ENCODE assay signal across 25 mouse cellular contexts in the genomic region with DNA sequence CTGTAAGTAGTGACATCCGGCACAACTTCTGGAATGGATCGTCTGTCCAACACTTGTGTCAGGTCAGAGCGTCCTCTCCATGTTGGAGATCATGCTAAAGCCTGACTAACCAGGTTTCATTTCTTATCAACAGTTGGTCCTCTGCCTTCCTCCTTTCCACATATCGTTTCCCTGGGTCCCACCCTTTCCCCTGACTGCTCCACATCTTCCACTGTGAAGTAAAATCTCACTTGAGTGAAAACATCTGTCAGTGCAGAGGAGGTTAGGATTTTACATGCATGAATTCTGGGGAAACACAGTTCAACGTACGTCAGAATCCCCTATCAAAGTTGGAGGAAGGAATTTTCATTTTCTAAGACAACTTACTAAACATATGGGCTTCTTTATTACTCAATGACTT. TPM values are rescaled to one million over a fixed set of nuclear protein-coding genes. Genes with fewer than 3 reads are reported as not detected.
DNase-seq lines count a peak whose midpoint lies in the region; ATAC-seq and TF ChIP-seq lines count a peak whose summit lies in the region.
"Had no signal": no experiment of that assay in that cellular context is flagged by ENCODE, and none has a peak within 500 bp of the region (broad histone marks: within the 10 kb centered on the region; RNA-seq: fewer than 3 reads in every experiment).

No protein-coding gene starts in this region.

- TF ChIP-seq CTCF in heart, adult 2 months (IDR thresholded peaks at IDR 0.05) = no peak
- no peak for TF ChIP-seq CTCF in kidney, postnatal 0 days (IDR thresholded peaks at IDR 0.05; ENCODE audit: low read depth)

- DNase-seq in heart, adult 2 months = no peak
- DNase-seq in heart, embryonic 10.5 days (ENCODE audit: low spot score) = no peak
- peak; percentile 58 for DNase-seq in kidney, postnatal 0 days (ENCODE audit: low spot score)
- DNase-seq in kidney, adult 8-10 months = no peak
- DNase-seq in limb, embryonic 14.5 days (ENCODE audit: low spot score) = peak; percentile 46
- DNase-seq in spleen, postnatal 10 days (ENCODE audit: low spot score in 2 of 2) = no peak
- DNase-seq in cerebellum, adult 9-11 months = no peak
- DNase-seq: adrenal gland, postnatal 10 days; cerebellum, adult 11 months; cerebellum, postnatal 14 days; embryo, embryonic 11 days; gastrocnemius, postnatal 14 days; kidney, adult 18-20 months; kidney, postnatal 4 days; thymus, adult 18-20 months; thymus, postnatal 4 days had no signal

- intact Hi-C loops in heart, adult 2 months (cut with DNase I) = loop anchor here (2.0 kb wide), 1 partner anchor 44 kb away; no protein-coding TSS in a partner anchor

- no peak overlapping the region for H3K9ac ChIP-seq in heart, adult 2 months (ENCODE audit: low read depth, low read length)
- H3K9ac ChIP-seq in kidney, postnatal 0 days (ENCODE audit: low read depth, low read length) = no peak overlapping the region
- no peak overlapping the region for H3K9ac ChIP-seq in embryonic facial prominence, embryonic 15.5 days
- H3K9ac ChIP-seq in limb, embryonic 14.5 days (ENCODE audit: low read depth, low read length, severe bottlenecking) = no peak overlapping the region
- H3K9ac ChIP-seq: hindbrain, embryonic 15.5 days; liver, embryonic 15.5 days; midbrain, embryonic 12.5 days had no signal

- H3K4me1 ChIP-seq in heart, adult 2 months (ENCODE audit: control insufficient read depth, insufficient read depth, low read length) = peaks cover 14% of the 10 kb centered on the region
- H3K4me1 ChIP-seq in heart, embryonic 10.5 days = peaks cover 40% of the 10 kb centered on the region
- no peaks in the 10 kb centered on the region for H3K4me1 ChIP-seq in kidney, postnatal 0 days (replicated peaks; ENCODE audit: insufficient read depth, low read length)
- H3K4me1 ChIP-seq in embryonic facial prominence, embryonic 15.5 days = peaks cover 25% of the 10 kb centered on the region; the same call in 1 of the 2 replicates
- H3K4me1 ChIP-seq in limb, embryonic 14.5 days (ENCODE audit: control insufficient read depth, insufficient read depth, low read length) = peaks cover 27% of the 10 kb centered on the region
- H3K4me1 ChIP-seq: hindbrain, embryonic 15.5 days; liver, embryonic 15.5 days; midbrain, embryonic 12.5 days had no signal

- no peak overlapping the region for H3K4me3 ChIP-seq in heart, adult 2 months
- H3K4me3 ChIP-seq in heart, embryonic 10.5 days = no peak overlapping the region
- H3K4me3 ChIP-seq in kidney, postnatal 0 days (replicated peaks; ENCODE audit: low read depth, low read length) = no peak overlapping the region
- no peak overlapping the region for H3K4me3 ChIP-seq in embryonic facial prominence, embryonic 15.5 days (replicated peaks)
- no peak overlapping the region for H3K4me3 ChIP-seq in limb, embryonic 14.5 days (replicated peaks; ENCODE audit: low read length)
- H3K4me3 ChIP-seq: hindbrain, embryonic 15.5 days; liver, embryonic 15.5 days; midbrain, embryonic 12.5 days had no signal

- 26% methylated on average over 6 of the region's 6 CpGs for WGBS in heart, adult 2 months
- 54% methylated on average over 6 of the region's 6 CpGs for WGBS in heart, embryonic 10.5 days
- WGBS in kidney, postnatal 0 days = 49% methylated on average over 6 of the region's 6 CpGs
- 33% methylated on average over 6 of the region's 6 CpGs for WGBS in embryonic facial prominence, embryonic 15.5 days
- WGBS in limb, embryonic 14.5 days = 48% methylated on average over 6 of the region's 6 CpGs

- no peak for TF ChIP-seq POLR2A in heart, adult 2 months (IDR thresholded peaks at IDR 0.05; ENCODE audit: insufficient read depth, low read depth, low read length)
- no peak for TF ChIP-seq POLR2A in limb, embryonic 14.5 days (IDR thresholded peaks at IDR 0.05; ENCODE audit: borderline replicate concordance, extremely low read depth, insufficient read depth, insufficient read length)

- H3K9me3 ChIP-seq in heart, embryonic 10.5 days = no peaks in the 10 kb centered on the region
- no peaks in the 10 kb centered on the region for H3K9me3 ChIP-seq in kidney, postnatal 0 days (replicated peaks; ENCODE audit: low read length)
- no peaks in the 10 kb centered on the region for H3K9me3 ChIP-seq in embryonic facial prominence, embryonic 15.5 days (replicated peaks)
- no peaks in the 10 kb centered on the region for H3K9me3 ChIP-seq in limb, embryonic 14.5 days (ENCODE audit: control insufficient read depth, low read length)
- H3K9me3 ChIP-seq: hindbrain, embryonic 15.5 days; liver, embryonic 15.5 days; midbrain, embryonic 12.5 days had no signal

- no peak overlapping the region for H3K4me2 ChIP-seq in kidney, postnatal 0 days (ENCODE audit: low read length)
- no peak overlapping the region for H3K4me2 ChIP-seq in embryonic facial prominence, embryonic 15.5 days (replicated peaks)
- no peak overlapping the region for H3K4me2 ChIP-seq in limb, embryonic 14.5 days (replicated peaks; ENCODE audit: low read depth, low read length, severe bottlenecking)
- H3K4me2 ChIP-seq: hindbrain, embryonic 15.5 days; liver, embryonic 15.5 days; midbrain, embryonic 12.5 days had no signal

- no peak for TF ChIP-seq EP300 in heart, adult 2 months (IDR thresholded peaks at IDR 0.05; ENCODE audit: insufficient read depth, low read depth, low read length)

- H3K27me3 ChIP-seq in heart, adult 2 months (ENCODE audit: control insufficient read depth, insufficient read depth, low read length) = no peaks in the 10 kb centered on the region
- no peaks in the 10 kb centered on the region for H3K27me3 ChIP-seq in heart, embryonic 10.5 days (ENCODE audit: insufficient read depth, poor library complexity, severe bottlenecking)
- H3K27me3 ChIP-seq in kidney, postnatal 0 days (ENCODE audit: insufficient read depth, low read length) = no peaks in the 10 kb centered on the region
- H3K27me3 ChIP-seq in embryonic facial prominence, embryonic 15.5 days = no peaks in the 10 kb centered on the region
- H3K27me3 ChIP-seq in limb, embryonic 14.5 days (ENCODE audit: control insufficient read depth, insufficient read depth, low read length) = no peaks in the 10 kb centered on the region
- H3K27me3 ChIP-seq: hindbrain, embryonic 15.5 days; liver, embryonic 15.5 days; midbrain, embryonic 12.5 days had no signal

- H3K79me2 ChIP-seq in heart, adult 2 months (replicated peaks; ENCODE audit: control insufficient read depth, insufficient read depth, low read length) = no peaks in the 10 kb centered on the region

- H3K27ac ChIP-seq in heart, adult 2 months = peak overlapping the region; percentile 2; the same call in 1 of the 2 replicates
- no peak overlapping the region for H3K27ac ChIP-seq in heart, embryonic 10.5 days
- H3K27ac ChIP-seq in kidney, postnatal 0 days = no peak overlapping the region
- 0 out of 2 replicates have a peak overlapping the region, but pooled peaks have one; percentile 12 for H3K27ac ChIP-seq in embryonic facial prominence, embryonic 15.5 days (replicated peaks)
- H3K27ac ChIP-seq in limb, embryonic 14.5 days (replicated peaks; ENCODE audit: low read depth, low read length) = 0 out of 2 replicates have a peak overlapping the region, but pooled peaks have one; percentile 41
- H3K27ac ChIP-seq: hindbrain, embryonic 15.5 days; liver, embryonic 15.5 days; midbrain, embryonic 12.5 days had no signal

- ATAC-seq in kidney, postnatal 0 days (replicated peaks; ENCODE audit: low FRiP score, low read depth) = no peak
- ATAC-seq in embryonic facial prominence, embryonic 15.5 days (ENCODE audit: insufficient number of reproducible peaks, low FRiP score, low TSS enrichment, low read depth) = no peak; the same call in 1 of the 2 replicates
- peak; percentile 48; the same call in 1 of the 2 replicates for ATAC-seq in limb, embryonic 14.5 days (ENCODE audit: low FRiP score, low read depth)
- ATAC-seq: activated CD4-positive, CD25-positive, alpha-beta regulatory T cell, adult 4 months; forebrain, embryonic 14.5 days had no signal

- peaks cover 16% of the 10 kb centered on the region for H3K36me3 ChIP-seq in heart, adult 2 months (ENCODE audit: control insufficient read depth, insufficient read depth, low read length)
- peaks cover 17% of the 10 kb centered on the region for H3K36me3 ChIP-seq in heart, embryonic 10.5 days
- peaks cover 18% of the 10 kb centered on the region for H3K36me3 ChIP-seq in kidney, postnatal 0 days (ENCODE audit: insufficient read depth, low read length)
- H3K36me3 ChIP-seq in embryonic facial prominence, embryonic 15.5 days = peaks cover 16% of the 10 kb centered on the region
- H3K36me3 ChIP-seq in limb, embryonic 14.5 days (ENCODE audit: control insufficient read depth, insufficient read depth, low read length) = peaks cover 23% of the 10 kb centered on the region
- H3K36me3 ChIP-seq: G1E; liver, embryonic 15.5 days had no signal

RNA-seq across cellular contexts. Expression of a gene that starts 35.1 kb away (rescaled TPM):
- total RNA-seq in heart, adult 2 months (2021) = 10 to 100 TPM; 28.7 to 41.0 TPM
- polyA plus RNA-seq in heart, adult 2 months (2012; rRNA removed) = 69.4 and 92.3 TPM in 2 replicates
- polyA plus RNA-seq in heart, embryonic 10.5 days (2016; fragmentation: Nextera tagmentation; extraction: Ambion mirVana) = 92.0 and 109 TPM in 2 replicates
- 49.9 and 56.4 TPM in 2 replicates for polyA plus RNA-seq in kidney, postnatal 0 days (2015; fragmentation: Nextera tagmentation; extraction: Ambion mirVana)
- 90.6 and 94.8 TPM in 2 replicates for polyA plus RNA-seq in embryonic facial prominence, embryonic 15.5 days (2015; fragmentation: Nextera tagmentation; extraction: Ambion mirVana)
- polyA plus RNA-seq in limb, embryonic 14.5 days (2012; rRNA removed) = 175 and 240 TPM in 2 replicates
- 145 and 171 TPM in 2 replicates for polyA plus RNA-seq in limb, embryonic 14.5 days (2014; fragmentation: Nextera tagmentation; extraction: Ambion mirVana)
- total RNA-seq: megakaryocyte progenitor cell, adult 5-6 weeks; monocyte, adult 5-6 weeks had no signal
- polyA plus RNA-seq: activated CD4-positive, CD25-positive, alpha-beta regulatory T cell, adult 4 months; G1E had no signal

Comparison
In these comparisons a context has a peak if more than half of its experiments do, and no peak if none do; other contexts are left out.
1. DNase-seq: peak in kidney, postnatal 0 days (single experiment) and limb, embryonic 14.5 days (single experiment); none in heart, adult 2 months (0 of 2), heart, embryonic 10.5 days (single experiment), kidney, adult 8-10 months (0 of 2), spleen, postnatal 10 days (0 of 2) and cerebellum, adult 9-11 months (single experiment).
2. H3K27ac ChIP-seq: peak in heart, adult 2 months (single experiment), embryonic facial prominence, embryonic 15.5 days (single experiment) and limb, embryonic 14.5 days (single experiment); none in heart, embryonic 10.5 days (single experiment) and kidney, postnatal 0 days (single experiment).